Mouse (Mus musculus) liver, embryonic 14.5 days (tissue): ENCODE measurements at regions not wholly inside any gene's neighbourhood (a gene's known extent, or its start where the extent isn't known, plus 50 kb on each side); places are given as distances from the start of the nearest gene placed in this dataset.

ENCODE experiments used
- ATAC-seq: fragments of 200-750 bp; cut with Nextera tagmentation; 2 replicates; pipeline ENCODE4 v1.8.0; 2017; ENCODE audit warnings: moderate number of reproducible peaks, mild to moderate bottlenecking, moderate library complexity; ENCODE audit not compliant: insufficient read depth
- DNase-seq, 3 experiments: peaks; one replicate each; pipeline ENCODE4 v3.0.0-alpha.2; 2012 to 2013; ENCODE audit warnings: low read depth in 3 of 3, low spot score in 3 of 3
- H3K27ac ChIP-seq: fragments of 300-500 bp; sonication (generic); 2 replicates; pipeline ENCODE4 v1.5.1; 2014; ENCODE audit warnings: moderate library complexity, mild to moderate bottlenecking, control low read depth, inconsistent platforms
- H3K27me3 ChIP-seq: fragments of 300-500 bp; sonication (generic); 2 replicates; pipeline ENCODE4 v1.6.1; 2014; ENCODE audit warnings: mild to moderate bottlenecking, low read length, moderate library complexity; ENCODE audit not compliant: control insufficient read depth, insufficient read depth
- H3K36me3 ChIP-seq: fragments of 300-500 bp; sonication (generic); replicated peaks from 2 replicates; pipeline ENCODE4 v1.6.1; 2014; ENCODE audit warnings: low read depth; ENCODE audit not compliant: control insufficient read depth, insufficient read depth
- H3K4me1 ChIP-seq, 2 experiments: fragments of 200-500 bp in 1 of 2; fragments of 300-500 bp in 1 of 2; sonication (generic) in 1 of 2; replicated peaks; 2 replicates each; pipeline ENCODE4 v1.6.1; 2012 to 2014; ENCODE audit warnings: antibody characterized with exemption in 1 of 2, inconsistent platforms in 1 of 2, low read length in 1 of 2; ENCODE audit not compliant: control insufficient read depth in 2 of 2, insufficient read depth in 2 of 2
- H3K4me2 ChIP-seq: fragments of 300-500 bp; sonication (generic); 2 replicates; pipeline ENCODE4 v1.6.1; 2014; ENCODE audit warnings: low read depth, mild to moderate bottlenecking, control low read depth, moderate library complexity
- H3K4me3 ChIP-seq, 2 experiments: fragments of 200-500 bp in 1 of 2; fragments of 300-500 bp in 1 of 2; sonication (generic) in 1 of 2; 2 replicates each; pipeline ENCODE4 v1.5.1; 2012 to 2014; ENCODE audit warnings: low read depth in 2 of 2, low read length in 2 of 2, mild to moderate bottlenecking in 2 of 2, control low read depth in 1 of 2, inconsistent platforms in 1 of 2, moderate library complexity in 1 of 2; ENCODE audit not compliant: insufficient read depth in 1 of 2
- H3K9ac ChIP-seq: fragments of 300-500 bp; sonication (generic); replicated peaks from 2 replicates; pipeline ENCODE4 v1.6.1; 2014; ENCODE audit warnings: mild to moderate bottlenecking, control low read depth, moderate library complexity
- H3K9me3 ChIP-seq: fragments of 300-500 bp; sonication (generic); 2 replicates; pipeline ENCODE4 v1.6.1; 2016; ENCODE audit warnings: low read length, mixed read lengths; ENCODE audit not compliant: control insufficient read depth
- CTCF ChIP-seq: IDR thresholded peaks from 2 replicates; pipeline ENCODE4 v1.5.1; 2016; ENCODE audit warnings: antibody characterized with exemption, low read depth, control low read depth
- EP300 ChIP-seq: IDR thresholded peaks from 2 replicates; pipeline ENCODE4 v1.6.1; 2016; ENCODE audit warnings: antibody characterized with exemption, low read depth
- WGBS: fragments of 180-500 bp; shearing (Covaris S2); extraction: QIAGEN DNeasy Blood & Tissue Kit; methylation state at CpG from one replicate; pipeline ENCODE4 v1.1.7; 2014; ENCODE audit not compliant: insufficient replicate concordance; 5-methylcytosine and 5-hydroxymethylcytosine counted together

DNA sequence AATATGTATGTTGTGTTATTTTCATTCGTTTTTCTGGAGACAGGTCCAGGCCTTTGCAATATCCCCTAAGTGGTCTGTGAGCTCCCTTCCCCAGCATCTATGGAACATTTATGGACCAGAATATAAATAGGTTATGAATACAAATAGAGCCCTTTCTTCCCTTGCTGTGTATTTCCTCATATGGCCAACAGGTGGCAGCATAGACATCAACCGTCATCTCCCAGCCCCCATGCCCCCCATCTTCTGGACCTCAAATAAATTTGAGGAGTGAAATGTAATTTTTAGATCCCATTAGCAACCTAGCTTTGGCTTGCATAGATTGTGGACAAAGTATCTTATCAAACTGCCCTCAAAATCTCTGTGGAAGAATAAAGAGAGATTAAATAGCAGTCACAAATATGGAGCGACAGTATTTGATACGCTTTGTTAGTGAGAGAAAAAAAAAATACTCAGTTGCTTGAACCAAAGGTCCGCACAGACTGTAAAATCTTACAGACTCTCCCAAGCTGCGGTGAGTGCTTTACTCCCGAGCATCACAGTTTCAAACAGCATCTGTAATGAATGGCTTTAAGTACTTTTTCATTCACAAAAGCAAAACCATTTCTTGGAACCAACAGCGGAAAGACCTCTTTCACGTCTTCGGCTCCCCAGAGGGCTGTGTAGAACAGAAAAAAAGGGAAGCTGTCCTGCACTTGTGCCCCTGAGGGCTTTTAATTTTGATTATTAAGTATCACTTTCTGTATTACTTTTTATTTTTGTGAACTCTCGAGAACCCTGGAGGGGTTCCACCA lies 101.6 kb downstream of the Zfp281 start:
- WGBS, result 58% methylated on average over 11 of the region's 11 CpGs
- H3K9me3 ChIP-seq, result no peaks in the 10 kb centered on the region
- H3K4me3 ChIP-seq, result no peak overlapping the region
- H3K27ac ChIP-seq, result no peak overlapping the region
- ATAC-seq (no peak), DNase-seq (no peak)
- no peak overlapping the region for H3K9ac ChIP-seq
- H3K4me1 ChIP-seq, result no peaks in the 10 kb centered on the region
- H3K27me3 ChIP-seq, result no peaks in the 10 kb centered on the region
- no peaks in the 10 kb centered on the region for H3K36me3 ChIP-seq
- TF ChIP-seq EP300 (no peak), CTCF (peak; percentile 64)
- H3K4me2 ChIP-seq, result no peak overlapping the region

DNA sequence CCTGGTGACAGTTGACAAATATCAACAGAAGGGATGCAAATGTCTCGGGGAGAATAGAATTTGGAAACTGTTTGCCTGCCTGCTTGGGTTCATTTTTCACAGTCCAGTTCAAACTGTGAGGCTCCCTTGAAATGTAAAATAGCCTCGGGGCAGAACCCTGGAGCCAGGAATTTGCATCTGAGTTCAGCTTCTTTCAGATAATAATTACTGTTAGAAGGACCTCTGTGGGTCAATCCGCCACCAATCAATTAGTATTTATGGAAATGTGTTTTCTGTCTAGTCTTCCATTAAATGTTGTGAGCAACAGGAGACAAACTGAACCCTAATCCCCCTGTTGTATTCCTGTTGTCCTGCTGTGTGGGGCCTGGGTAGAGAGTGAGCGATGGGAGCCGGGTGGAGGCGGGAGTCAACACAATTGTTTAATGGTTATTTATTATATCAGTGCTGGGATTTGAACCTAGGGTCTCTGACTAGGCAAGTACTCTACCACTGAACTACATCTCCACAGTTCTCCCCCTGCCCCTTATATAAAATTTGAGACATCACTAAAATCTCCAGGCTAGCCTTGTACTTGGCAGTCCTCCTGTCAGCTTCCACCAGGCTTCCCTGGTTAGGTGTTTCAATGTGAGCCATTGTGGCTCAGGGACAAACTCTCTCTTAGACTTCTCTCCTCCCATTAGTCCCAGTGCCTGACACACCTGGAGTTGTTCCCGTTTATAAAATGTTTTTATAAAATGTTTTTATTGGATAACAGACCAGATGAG lies 103.3 kb downstream of the Zfp281 start:
- Histone ChIP-seq H3K4me3 (no peak overlapping the region), H3K9me3 (no peaks in the 10 kb centered on the region), H3K4me2 (no peak overlapping the region), H3K27ac (no peak overlapping the region), H3K9ac (no peak overlapping the region), H3K36me3 (no peaks in the 10 kb centered on the region), H3K4me1 (no peaks in the 10 kb centered on the region), H3K27me3 (no peaks in the 10 kb centered on the region)
- no peak for ATAC-seq
- no peak for TF ChIP-seq EP300
- TF ChIP-seq CTCF, result no peak
- 61% methylated on average over 7 of the region's 7 CpGs for WGBS
- DNase-seq, result no peak

DNA sequence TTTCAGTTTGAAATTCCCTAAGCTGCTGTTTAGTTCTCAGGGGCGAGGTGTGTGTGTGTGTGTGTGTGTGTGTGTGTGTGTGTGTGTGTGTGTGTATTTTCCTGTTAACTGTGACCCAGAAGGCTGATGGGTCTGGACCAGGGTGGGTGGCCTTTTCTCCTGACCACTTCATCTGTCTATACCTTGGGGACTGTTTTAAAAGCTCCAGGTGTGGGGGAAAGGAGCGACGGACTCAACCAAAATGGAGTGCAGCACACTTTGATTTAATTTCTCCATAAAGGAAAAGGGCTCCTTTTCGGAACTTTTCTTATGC lies 103.9 kb downstream of the Zfp281 start:
- ATAC-seq (no peak), DNase-seq (no peak)
- no peak overlapping the region for H3K9ac ChIP-seq
- TF ChIP-seq CTCF, result no peak
- TF ChIP-seq EP300, result no peak
- 68% methylated on average over 4 of the region's 4 CpGs for WGBS
- no peaks in the 10 kb centered on the region for H3K9me3 ChIP-seq
- H3K4me1 ChIP-seq, result no peaks in the 10 kb centered on the region
- no peak overlapping the region for H3K27ac ChIP-seq
- H3K4me3 ChIP-seq, result no peak overlapping the region
- no peaks in the 10 kb centered on the region for H3K36me3 ChIP-seq
- no peaks in the 10 kb centered on the region for H3K27me3 ChIP-seq
- H3K4me2 ChIP-seq, result no peak overlapping the region

DNA sequence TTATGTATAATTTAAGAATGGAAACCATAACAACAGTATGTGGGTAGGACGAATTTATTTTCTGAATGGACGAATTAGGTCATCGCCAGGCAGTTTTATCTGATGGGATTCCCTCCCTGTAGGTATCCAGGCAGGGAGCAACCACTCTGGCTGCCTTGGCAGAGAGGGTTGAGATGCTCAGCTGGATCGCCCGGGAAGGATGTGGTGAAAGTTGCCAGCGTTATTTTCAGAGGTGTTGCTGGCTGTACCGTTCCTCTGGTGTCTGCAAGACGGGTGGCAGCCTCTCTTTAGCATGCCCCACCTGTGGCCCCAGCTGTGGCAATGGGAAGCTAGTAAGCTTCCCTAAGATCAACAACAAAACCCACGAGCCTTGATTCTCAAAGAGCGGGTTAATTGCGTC lies 105.9 kb downstream of the Zfp281 start:
- Histone ChIP-seq H3K27me3 (no peaks in the 10 kb centered on the region), H3K9ac (no peak overlapping the region), H3K27ac (no peak overlapping the region), H3K4me1 (no peaks in the 10 kb centered on the region), H3K4me2 (no peak overlapping the region), H3K4me3 (no peak overlapping the region), H3K9me3 (no peaks in the 10 kb centered on the region), H3K36me3 (no peaks in the 10 kb centered on the region)
- DNase-seq (no peak), ATAC-seq (no peak)
- no peak for TF ChIP-seq EP300
- TF ChIP-seq CTCF, result no peak
- 51% methylated on average over 11 of the region's 11 CpGs for WGBS

DNA sequence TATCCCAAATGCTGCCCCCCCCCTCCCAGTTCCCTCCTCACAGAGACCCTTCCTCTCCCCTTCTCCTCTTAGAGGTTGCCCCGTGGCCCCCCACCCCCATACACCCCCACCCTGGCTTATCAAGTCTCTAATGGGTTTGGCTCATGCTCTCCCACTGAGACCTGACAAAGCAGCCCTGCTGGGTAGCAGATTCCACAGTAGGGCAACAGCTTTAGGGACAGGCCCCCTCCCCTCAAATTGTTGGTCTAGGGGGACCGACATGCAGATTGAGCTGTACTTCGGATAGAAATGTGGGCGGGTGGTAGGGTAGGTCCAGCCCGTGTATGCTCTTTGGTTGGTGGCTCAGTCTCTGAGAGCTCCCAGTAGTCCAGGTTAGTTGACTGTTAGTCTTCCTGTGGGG lies 113.3 kb downstream of the Zfp281 start:
- no peaks in the 10 kb centered on the region for H3K27me3 ChIP-seq
- no peaks in the 10 kb centered on the region for H3K4me1 ChIP-seq
- ATAC-seq (no peak), DNase-seq (no peak)
- TF ChIP-seq EP300, result no peak
- TF ChIP-seq CTCF, result no peak
- H3K4me3 ChIP-seq, result no peak overlapping the region
- no peaks in the 10 kb centered on the region for H3K9me3 ChIP-seq
- H3K4me2 ChIP-seq, result no peak overlapping the region
- no peak overlapping the region for H3K27ac ChIP-seq
- 42% methylated on average over 5 of the region's 5 CpGs for WGBS
- no peaks in the 10 kb centered on the region for H3K36me3 ChIP-seq
- H3K9ac ChIP-seq, result no peak overlapping the region
